29 mouse cellular contexts compared by ENCODE assay signal in the genomic region with DNA sequence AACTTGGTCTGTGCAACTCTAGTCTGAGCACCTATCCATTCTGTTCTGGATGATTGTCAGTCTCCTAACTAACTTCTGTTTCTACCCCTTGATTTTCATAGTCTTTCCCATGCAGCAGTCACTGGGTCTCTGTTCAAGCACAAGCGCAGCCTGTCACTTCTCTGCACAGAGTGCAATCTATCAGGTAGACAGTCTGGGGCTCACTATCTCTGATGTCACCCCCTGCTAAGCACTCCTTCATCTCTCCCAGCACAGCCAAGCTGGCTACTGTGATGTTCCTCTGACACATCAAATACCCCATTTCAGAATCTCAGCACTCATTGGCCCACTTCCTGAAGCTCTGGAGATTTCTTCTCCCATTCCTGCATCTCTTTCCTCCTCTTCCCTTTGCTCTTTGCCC.
"Had no signal": no experiment of that assay in that cellular context is flagged by ENCODE, and none has a peak within 500 bp of the region (broad histone marks: within the 10 kb centered on the region; RNA-seq: fewer than 3 reads in every experiment).

No protein-coding gene starts in this region.

- H3K9me3 ChIP-seq: limb, embryonic 10.5 days; limb, embryonic 12.5 days; limb, embryonic 13.5 days; limb, embryonic 15.5 days; liver, embryonic 12.5 days; liver, embryonic 13.5 days; liver, embryonic 15.5 days; lung, embryonic 15.5 days; megakaryocyte, embryonic 14.5 days; midbrain, embryonic 10.5 days; midbrain, embryonic 12.5 days; neural tube, embryonic 12.5 days; neural tube, embryonic 13.5 days had no signal

- H3K4me2 ChIP-seq: limb, embryonic 12.5 days; limb, embryonic 13.5 days; limb, embryonic 15.5 days; liver, embryonic 11.5 days; liver, embryonic 12.5 days; liver, embryonic 13.5 days; liver, embryonic 15.5 days; lung, embryonic 14.5 days; lung, embryonic 15.5 days; midbrain, embryonic 12.5 days; neural tube, embryonic 12.5 days; neural tube, embryonic 13.5 days had no signal

- H3K27me3 ChIP-seq: limb, embryonic 12.5 days; limb, embryonic 15.5 days; liver, embryonic 12.5 days; liver, embryonic 13.5 days; liver, embryonic 15.5 days; lung, embryonic 15.5 days; megakaryocyte, embryonic 14.5 days; midbrain, embryonic 12.5 days; neural tube, embryonic 12.5 days; neural tube, embryonic 13.5 days had no signal

- H3K27ac ChIP-seq: left cerebral cortex, adult 2 months; limb, embryonic 10.5 days; limb, embryonic 12.5 days; limb, embryonic 13.5 days; limb, embryonic 15.5 days; liver, embryonic 12.5 days; liver, embryonic 13.5 days; liver, embryonic 14.5 days; liver, embryonic 15.5 days; lung, embryonic 15.5 days; macrophage; midbrain, embryonic 10.5 days; midbrain, embryonic 12.5 days; neural tube, embryonic 12.5 days; neural tube, embryonic 13.5 days had no signal

- H3K4me1 ChIP-seq: liver, embryonic 12.5 days; liver, embryonic 13.5 days; liver, embryonic 15.5 days; lung, embryonic 15.5 days; megakaryocyte, embryonic 14.5 days had no signal

- H3K36me3 ChIP-seq: limb, embryonic 10.5 days; limb, embryonic 12.5 days; limb, embryonic 13.5 days; limb, embryonic 15.5 days; liver, embryonic 12.5 days; liver, embryonic 13.5 days; liver, embryonic 15.5 days; lung, embryonic 15.5 days; midbrain, embryonic 10.5 days; midbrain, embryonic 12.5 days; neural tube, embryonic 12.5 days; neural tube, embryonic 13.5 days had no signal

- H3K9ac ChIP-seq: limb, embryonic 12.5 days; limb, embryonic 13.5 days; limb, embryonic 15.5 days; liver, embryonic 12.5 days; liver, embryonic 13.5 days; liver, embryonic 14.5 days; liver, embryonic 15.5 days; liver, postnatal 0 days; lung, embryonic 14.5 days; lung, embryonic 15.5 days; midbrain, embryonic 12.5 days; neural tube, embryonic 12.5 days; neural tube, embryonic 13.5 days had no signal

- H3K4me3 ChIP-seq: left cerebral cortex, adult 2 months; limb, embryonic 10.5 days; limb, embryonic 12.5 days; limb, embryonic 13.5 days; limb, embryonic 15.5 days; liver, embryonic 12.5 days; liver, embryonic 13.5 days; liver, embryonic 15.5 days; lung, embryonic 15.5 days; megakaryocyte, embryonic 14.5 days; midbrain, embryonic 10.5 days; midbrain, embryonic 12.5 days; myocyte; neural tube, embryonic 12.5 days; neural tube, embryonic 13.5 days had no signal

- ATAC-seq: liver, embryonic 12.5 days; liver, postnatal 0 days; lung, postnatal 0 days had no signal

- DNase-seq: left cerebral cortex, postnatal 4 days; liver; liver, embryonic 13.5 days; liver, postnatal 0 days; lung, adult 18-20 months; lung, adult 2 months; lung, embryonic 14.5 days; lung, postnatal 10 days; lung, postnatal 14 days; lung, postnatal 36 days; lung, postnatal 4 days had no signal
